Mouse (Mus musculus) liver, embryonic 11.5 days (tissue): ENCODE results near the gene Astn1. TPM values are rescaled to one million over a fixed set of nuclear protein-coding genes. Genes with fewer than 3 reads are reported as not detected.
A peak's percentile ranks its signal among the peaks of the same experiment; 100 is the strongest.

Source experiments
- ATAC-seq: fragments of 200-750 bp; cut with Nextera tagmentation; replicated peaks from 2 replicates; pipeline ENCODE4 v1.8.0; 2017; ENCODE audit warnings: moderate number of reproducible peaks, mild to moderate bottlenecking, moderate TSS enrichment, moderate library complexity; ENCODE audit not compliant: low FRiP score
- DNase-seq: peaks from one replicate; pipeline ENCODE4 v3.0.0-alpha.2; 2017; ENCODE audit warnings: low spot score
- H3K27ac ChIP-seq: fragments of 300-500 bp; sonication (generic); 2 replicates; pipeline ENCODE4 v1.5.1; 2014; ENCODE audit warnings: mild to moderate bottlenecking, low read depth, low read length, control low read depth
- H3K27me3 ChIP-seq: fragments of 300-500 bp; sonication (generic); replicated peaks from 2 replicates; pipeline ENCODE4 v1.6.1; 2014; ENCODE audit warnings: low read length, mixed read lengths; ENCODE audit not compliant: control insufficient read depth, insufficient read depth
- H3K36me3 ChIP-seq: fragments of 300-500 bp; sonication (generic); 2 replicates; pipeline ENCODE4 v1.6.1; 2014; ENCODE audit warnings: mild to moderate bottlenecking, low read length, moderate library complexity, mixed read lengths; ENCODE audit not compliant: control insufficient read depth, insufficient read depth
- H3K4me1 ChIP-seq: fragments of 300-500 bp; sonication (generic); replicated peaks from 2 replicates; pipeline ENCODE4 v1.6.1; 2014; ENCODE audit warnings: low read length, mixed read lengths; ENCODE audit not compliant: control insufficient read depth, insufficient read depth
- H3K4me2 ChIP-seq: fragments of 300-500 bp; sonication (generic); 2 replicates; pipeline ENCODE4 v1.6.1; 2014; ENCODE audit warnings: mild to moderate bottlenecking, control low read depth, moderate library complexity
- H3K4me3 ChIP-seq: fragments of 300-500 bp; sonication (generic); 2 replicates; pipeline ENCODE4 v1.5.1; 2014; ENCODE audit warnings: low read depth, low read length, control low read depth
- H3K9ac ChIP-seq: fragments of 300-500 bp; sonication (generic); 2 replicates; pipeline ENCODE4 v1.6.1; 2014; ENCODE audit warnings: low read depth, low read length, control low read depth
- H3K9me3 ChIP-seq: fragments of 300-500 bp; sonication (generic); 2 replicates; pipeline ENCODE4 v1.6.1; 2016; ENCODE audit warnings: low read length, inconsistent platforms, mixed read lengths; ENCODE audit not compliant: control insufficient read depth
- WGBS: fragments of 180-500 bp; shearing (Covaris S2); extraction: QIAGEN DNeasy Blood & Tissue Kit; methylation state at CpG from one replicate; pipeline ENCODE4 v1.1.7; 2014; 5-methylcytosine and 5-hydroxymethylcytosine counted together
- polyA plus RNA-seq: library from polyadenylated mRNA; unstranded; fragments of >200 nt; fragmentation: Nextera tagmentation; extraction: Ambion mirVana; gene quantifications from 2 replicates; pipeline ENCODE4 v1.2.1, GENCODE M21; 2014

Gene Astn1
- polyA plus RNA-seq, 1 experiment from 2014 or later = 0.62 TPM

- Histone ChIP-seq H3K9ac (no peak overlapping the region), H3K4me3 (no peak overlapping the region), H3K27me3 (no peaks in the 10 kb centered on the region), H3K36me3 (no peaks in the 10 kb centered on the region), H3K9me3 (no peaks in the 10 kb centered on the region), H3K27ac (no peak overlapping the region), H3K4me2 (no peak overlapping the region), H3K4me1 (no peaks in the 10 kb centered on the region)
- DNase-seq (peak; percentile 37), ATAC-seq (peak; percentile 69)
- 45% methylated on average over 3 of the region's 3 CpGs for WGBS
Observed at GRCm38 (mm10) chr1:158669971-158670592, 308.0 kb downstream of the Astn1 start.

DNA sequence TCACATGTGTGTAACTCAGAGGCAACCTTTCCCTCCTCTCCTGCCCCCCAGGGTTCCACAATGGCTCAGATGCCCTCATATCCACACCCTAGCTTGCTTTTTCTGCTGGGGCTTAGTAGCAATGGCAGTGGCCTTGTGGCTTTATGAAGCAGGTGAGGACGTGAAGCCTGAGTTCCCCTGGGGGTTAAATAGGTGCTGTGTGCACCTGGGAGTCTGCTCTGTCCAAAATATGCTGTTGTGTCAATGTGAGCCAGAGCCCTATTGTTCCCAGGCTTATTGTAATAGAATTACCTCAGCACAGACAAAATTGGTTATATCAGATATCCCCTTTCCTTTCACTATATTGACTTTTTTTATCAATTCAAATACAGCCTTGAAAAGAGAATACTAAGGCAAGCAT lies 325.7 kb downstream of the Astn1 start:
- H3K9ac ChIP-seq = no peak overlapping the region
- H3K27me3 ChIP-seq = no peaks in the 10 kb centered on the region
- no peak overlapping the region for H3K4me2 ChIP-seq
- H3K27ac ChIP-seq = no peak overlapping the region
- H3K4me1 ChIP-seq = no peaks in the 10 kb centered on the region
- ATAC-seq (no peak), DNase-seq (no peak)
- H3K4me3 ChIP-seq = no peak overlapping the region
- no peaks in the 10 kb centered on the region for H3K36me3 ChIP-seq
- 56% methylated on average over 1 of the region's 1 CpGs for WGBS
- no peaks in the 10 kb centered on the region for H3K9me3 ChIP-seq

DNA sequence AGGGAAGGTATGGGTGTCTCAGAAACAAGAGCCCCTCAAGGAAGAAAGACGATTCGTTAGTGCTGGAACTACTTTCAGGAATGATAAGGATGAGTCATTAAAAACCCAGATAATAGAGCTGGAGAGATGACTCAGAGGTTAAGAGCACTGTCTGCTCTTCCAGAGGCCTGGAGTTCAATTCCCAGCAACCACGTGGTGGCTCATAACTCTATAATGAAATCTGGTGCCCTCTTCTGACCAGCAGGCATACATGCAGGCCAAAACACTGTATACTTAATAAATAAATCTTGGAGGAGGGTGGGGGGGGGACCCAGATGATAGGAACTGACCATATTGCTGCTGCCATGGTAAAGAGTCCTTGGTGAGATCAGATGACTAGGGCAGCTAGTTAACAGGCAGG lies 335.4 kb downstream of the Astn1 start:
- H3K9me3 ChIP-seq = no peaks in the 10 kb centered on the region
- H3K27me3 ChIP-seq = no peaks in the 10 kb centered on the region
- H3K4me1 ChIP-seq = no peaks in the 10 kb centered on the region
- no peak overlapping the region for H3K9ac ChIP-seq
- DNase-seq (no peak), ATAC-seq (no peak)
- H3K36me3 ChIP-seq = no peaks in the 10 kb centered on the region
- no peak overlapping the region for H3K4me2 ChIP-seq
- H3K27ac ChIP-seq = no peak overlapping the region
- no peak overlapping the region for H3K4me3 ChIP-seq
- 46% methylated on average over 3 of the region's 3 CpGs for WGBS

GRCm38 (mm10) chr1:158697859-158698569 lies 335.9 kb downstream of the Astn1 start:
- ATAC-seq (no peak), DNase-seq (no peak)
- no peak overlapping the region for H3K4me3 ChIP-seq
- no peak overlapping the region for H3K4me2 ChIP-seq
- H3K9ac ChIP-seq = no peak overlapping the region
- 82% methylated on average over 10 of the region's 10 CpGs for WGBS
- H3K36me3 ChIP-seq = no peaks in the 10 kb centered on the region
- H3K27me3 ChIP-seq = no peaks in the 10 kb centered on the region
- no peak overlapping the region for H3K27ac ChIP-seq
- H3K4me1 ChIP-seq = no peaks in the 10 kb centered on the region
- no peaks in the 10 kb centered on the region for H3K9me3 ChIP-seq

DNA sequence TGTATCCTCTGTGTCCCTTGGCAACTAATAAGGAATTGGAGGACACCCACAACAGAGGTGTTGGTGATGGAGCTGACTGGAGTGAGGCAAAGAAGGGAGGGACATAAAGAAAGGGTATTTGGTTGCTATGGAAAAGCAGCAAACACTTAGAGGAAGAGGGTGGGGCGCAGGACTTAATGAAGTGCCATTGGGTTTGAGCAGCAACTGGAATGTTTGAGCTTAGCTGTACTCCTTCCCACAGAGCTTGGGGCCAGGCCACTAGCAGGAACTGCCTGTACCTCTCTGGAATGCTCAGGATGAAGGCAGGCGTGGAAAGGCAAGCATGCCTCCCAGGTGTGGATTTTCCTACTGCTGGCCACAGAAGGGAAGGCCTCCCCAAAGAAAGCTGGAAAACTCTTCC lies 337.2 kb downstream of the Astn1 start:
- Histone ChIP-seq H3K4me2 (no peak overlapping the region), H3K27me3 (no peaks in the 10 kb centered on the region), H3K4me1 (no peaks in the 10 kb centered on the region), H3K9me3 (no peaks in the 10 kb centered on the region), H3K36me3 (no peaks in the 10 kb centered on the region), H3K9ac (no peak overlapping the region), H3K4me3 (no peak overlapping the region), H3K27ac (no peak overlapping the region)
- DNase-seq = no peak
- WGBS = 79% methylated on average over 2 of the region's 2 CpGs
- no peak for ATAC-seq

DNA sequence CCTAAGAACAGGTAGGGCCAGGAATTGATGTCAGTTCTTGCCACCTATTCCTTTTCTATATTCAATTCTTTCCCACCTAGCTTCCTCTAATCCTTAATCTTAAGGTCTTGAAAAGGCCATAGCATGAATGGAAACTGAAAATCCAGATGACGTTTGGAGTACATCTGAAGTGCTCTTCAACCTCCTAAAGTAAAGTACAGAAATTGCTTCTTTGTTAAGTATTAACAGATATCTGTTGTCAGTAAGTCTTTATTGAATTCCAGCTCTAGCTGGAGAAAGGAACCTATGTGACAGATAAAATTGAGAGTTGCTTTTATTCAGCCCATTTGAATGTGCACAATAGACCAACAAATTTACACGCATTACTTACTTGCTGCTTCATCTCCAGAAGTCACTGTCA lies 338.1 kb downstream of the Astn1 start:
- no peak for DNase-seq
- no peak overlapping the region for H3K9ac ChIP-seq
- H3K36me3 ChIP-seq = no peaks in the 10 kb centered on the region
- H3K4me1 ChIP-seq = no peaks in the 10 kb centered on the region
- no peak overlapping the region for H3K27ac ChIP-seq
- no peaks in the 10 kb centered on the region for H3K9me3 ChIP-seq
- H3K27me3 ChIP-seq = no peaks in the 10 kb centered on the region
- ATAC-seq = no peak
- 80% methylated on average over 2 of the region's 2 CpGs for WGBS
- no peak overlapping the region for H3K4me3 ChIP-seq
- H3K4me2 ChIP-seq = no peak overlapping the region

DNA sequence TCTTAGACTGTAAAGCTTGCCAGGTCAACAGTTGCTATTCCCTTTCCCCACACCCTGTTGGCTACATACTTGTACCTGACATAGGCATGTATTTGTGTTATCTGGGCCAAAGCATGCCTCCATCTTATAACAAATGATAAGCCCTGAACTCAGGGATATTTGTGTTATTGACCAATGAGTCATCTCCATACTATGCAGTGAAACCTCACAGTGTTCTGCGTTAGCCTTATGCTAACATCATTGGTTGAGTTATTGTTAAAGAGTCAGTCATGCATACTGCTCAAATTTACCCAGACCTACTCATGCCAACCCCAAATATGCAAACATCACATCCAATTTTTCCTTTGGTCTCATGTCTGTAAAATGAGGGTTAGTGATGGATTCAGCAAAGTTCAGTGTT lies 339.3 kb downstream of the Astn1 start:
- Histone ChIP-seq H3K4me2 (no peak overlapping the region), H3K4me3 (no peak overlapping the region), H3K9ac (no peak overlapping the region), H3K27me3 (no peaks in the 10 kb centered on the region), H3K4me1 (no peaks in the 10 kb centered on the region), H3K27ac (no peak overlapping the region), H3K36me3 (no peaks in the 10 kb centered on the region), H3K9me3 (no peaks in the 10 kb centered on the region)
- WGBS = 71% methylated on average over 1 of the region's 1 CpGs
- no peak for DNase-seq
- no peak for ATAC-seq

- DNase-seq (no peak), ATAC-seq (no peak)
- H3K36me3 ChIP-seq = no peaks in the 10 kb centered on the region
- WGBS = 34% methylated on average over 5 of the region's 5 CpGs
- no peak overlapping the region for H3K4me3 ChIP-seq
- H3K4me2 ChIP-seq = no peak overlapping the region
- H3K9ac ChIP-seq = no peak overlapping the region
- H3K27ac ChIP-seq = no peak overlapping the region
- no peaks in the 10 kb centered on the region for H3K27me3 ChIP-seq
- H3K9me3 ChIP-seq = no peaks in the 10 kb centered on the region
- no peaks in the 10 kb centered on the region for H3K4me1 ChIP-seq
Observed at GRCm38 (mm10) chr1:158713301-158714095, 351.4 kb downstream of the Astn1 start.
